Mouse (Mus musculus) thymus, adult 2 months (tissue): ENCODE data around the gene Actr2. TPM values are rescaled to one million over a fixed set of nuclear protein-coding genes. Genes with fewer than 3 reads are reported as not detected.

Experiments used
- DNase-seq: peaks from one replicate; pipeline ENCODE4 v3.0.0; 2021
- H3K27ac ChIP-seq: fragments of 200-500 bp; 2 replicates; pipeline ENCODE4 v1.5.1; 2012; ENCODE audit warnings: low read length, control low read depth; ENCODE audit not compliant: control insufficient read depth, insufficient read depth
- H3K27me3 ChIP-seq: fragments of 200-500 bp; 2 replicates; pipeline ENCODE4 v1.6.1; 2012; ENCODE audit warnings: mild to moderate bottlenecking, low read length, moderate library complexity, mixed read lengths; ENCODE audit not compliant: control insufficient read depth, insufficient read depth
- H3K36me3 ChIP-seq: fragments of 200-500 bp; 2 replicates; pipeline ENCODE4 v1.6.1; 2012; ENCODE audit warnings: mild to moderate bottlenecking, low read length, moderate library complexity; ENCODE audit not compliant: control insufficient read depth, insufficient read depth
- H3K4me1 ChIP-seq: fragments of 200-500 bp; replicated peaks from 2 replicates; pipeline ENCODE4 v1.6.1; 2012; ENCODE audit warnings: low read length; ENCODE audit not compliant: control insufficient read depth, insufficient read depth
- H3K4me3 ChIP-seq: fragments of 200-500 bp; 2 replicates; pipeline ENCODE4 v1.5.1; 2012; ENCODE audit warnings: mild to moderate bottlenecking, low read length, control low read depth, moderate library complexity; ENCODE audit not compliant: control insufficient read depth, insufficient read depth
- CTCF ChIP-seq: fragments of 200-500 bp; IDR thresholded peaks from 2 replicates; pipeline ENCODE4 v1.5.1; 2012; ENCODE audit warnings: mild to moderate bottlenecking, control low read depth, low read length, moderate library complexity, borderline replicate concordance; ENCODE audit not compliant: control insufficient read depth, poor library complexity, insufficient read depth; ENCODE audit errors: extremely low read depth
- POLR2A ChIP-seq: fragments of 200-500 bp; IDR thresholded peaks from 2 replicates; pipeline ENCODE4 v1.6.1; 2012; ENCODE audit warnings: mild to moderate bottlenecking, low read length, control low read depth, moderate library complexity; ENCODE audit not compliant: control insufficient read depth, poor library complexity, insufficient read depth; ENCODE audit errors: extremely low read depth
- WGBS: fragments of 180-500 bp; shearing (Covaris S2); methylation state at CpG from one replicate; pipeline ENCODE4 v1.1.7; 2018; 5-methylcytosine and 5-hydroxymethylcytosine counted together
- polyA plus RNA-seq: library from polyadenylated mRNA; depleted of rRNA; stranded (reverse); fragments of >200 nt; gene quantifications from 2 replicates; pipeline ENCODE4 v1.2.3, GENCODE M21; 2012

The Actr2 gene
- polyA plus RNA-seq, 1 experiment: 41.7 TPM

GRCm38 (mm10) chr11:20086306-20086705, 26.4 kb downstream of the Actr2 start:
- DNase-seq: no peak
- peaks cover 60% of the 10 kb centered on the region for H3K36me3 ChIP-seq

GRCm38 (mm10) chr11:20085635-20086034, 27.1 kb downstream of the Actr2 start:
- no peak overlapping the region for H3K4me3 ChIP-seq
- no peak overlapping the region for H3K27ac ChIP-seq
- H3K36me3 ChIP-seq: peaks cover 61% of the 10 kb centered on the region
- 100% methylated on average over 2 of the region's 2 CpGs for WGBS
- H3K4me1 ChIP-seq: no peaks in the 10 kb centered on the region
- no peaks in the 10 kb centered on the region for H3K27me3 ChIP-seq
- DNase-seq: no peak
- TF ChIP-seq CTCF (no peak), POLR2A (no peak)

More at GRCm38 (mm10) chr11:20086306-20086705, 26.4 kb downstream of the Actr2 start:
- Histone ChIP-seq H3K27ac (no peak overlapping the region), H3K27me3 (no peaks in the 10 kb centered on the region), H3K4me3 (no peak overlapping the region), H3K4me1 (no peaks in the 10 kb centered on the region)
- TF ChIP-seq CTCF (no peak), POLR2A (no peak)

- TF ChIP-seq CTCF (no peak), POLR2A (no peak)
- 94% methylated on average over 1 of the region's 1 CpGs for WGBS
- no peak for DNase-seq
- H3K4me1 ChIP-seq: no peaks in the 10 kb centered on the region
- H3K4me3 ChIP-seq: no peak overlapping the region
- peaks cover 75% of the 10 kb centered on the region for H3K36me3 ChIP-seq
- H3K27ac ChIP-seq: no peak overlapping the region
- no peaks in the 10 kb centered on the region for H3K27me3 ChIP-seq
Measured at GRCm38 (mm10) chr11:20075415-20075814, 37.3 kb downstream of the Actr2 start.

GRCm38 (mm10) chr11:20072826-20073225, 39.9 kb downstream of the Actr2 start:
- no peak overlapping the region for H3K4me3 ChIP-seq
- no peaks in the 10 kb centered on the region for H3K27me3 ChIP-seq
- no peak for TF ChIP-seq POLR2A
- TF ChIP-seq CTCF: no peak
- no peaks in the 10 kb centered on the region for H3K4me1 ChIP-seq
- 96% methylated on average over 5 of the region's 5 CpGs for WGBS
- H3K36me3 ChIP-seq: peaks cover 60% of the 10 kb centered on the region
- H3K27ac ChIP-seq: no peak overlapping the region
- DNase-seq: no peak

GRCm38 (mm10) chr11:20072174-20072573, 40.5 kb downstream of the Actr2 start:
- no peaks in the 10 kb centered on the region for H3K27me3 ChIP-seq
- H3K27ac ChIP-seq: no peak overlapping the region
- peak; percentile 28 for DNase-seq
- H3K4me1 ChIP-seq: no peaks in the 10 kb centered on the region
- H3K4me3 ChIP-seq: no peak overlapping the region
- TF ChIP-seq POLR2A (no peak), CTCF (no peak)
- peaks cover 55% of the 10 kb centered on the region for H3K36me3 ChIP-seq
- WGBS: 80% methylated on average over 3 of the region's 3 CpGs

GRCm38 (mm10) chr11:20068346-20069004, 44.2 kb downstream of the Actr2 start:
- DNase-seq: no peak
- peaks cover 65% of the 10 kb centered on the region for H3K36me3 ChIP-seq
- no peak overlapping the region for H3K4me3 ChIP-seq
- TF ChIP-seq POLR2A (no peak), CTCF (no peak)
- H3K27ac ChIP-seq: no peak overlapping the region
- H3K4me1 ChIP-seq: no peaks in the 10 kb centered on the region
- WGBS: 97% methylated on average over 6 of the region's 6 CpGs
- no peaks in the 10 kb centered on the region for H3K27me3 ChIP-seq

GRCm38 (mm10) chr11:20067521-20067920, 45.2 kb downstream of the Actr2 start:
- Histone ChIP-seq H3K36me3 (peaks cover 62% of the 10 kb centered on the region), H3K27me3 (no peaks in the 10 kb centered on the region), H3K27ac (no peak overlapping the region), H3K4me3 (no peak overlapping the region), H3K4me1 (no peaks in the 10 kb centered on the region)
- TF ChIP-seq CTCF: no peak
- no peak for TF ChIP-seq POLR2A
- DNase-seq: no peak
- 76% methylated on average over 1 of the region's 1 CpGs for WGBS
